In genomic region chr3:149326664-149327063, GRCm38 (mm10) we compare ENCODE assay signal across 9 mouse cellular contexts.
DNase-seq lines count a peak whose midpoint lies in the region; ATAC-seq and TF ChIP-seq lines count a peak whose summit lies in the region.
"Had no signal": no experiment of that assay in that cellular context is flagged by ENCODE, and none has a peak within 500 bp of the region (broad histone marks: within the 10 kb centered on the region; RNA-seq: fewer than 3 reads in every experiment).

No protein-coding gene starts in this region.

- H3K4me1 ChIP-seq in heart, embryonic 14.5 days (ENCODE audit: control insufficient read depth in 2 of 2, insufficient read depth in 2 of 2, low read length in 2 of 2) = peaks cover 3 to 4% of the 10 kb centered on the region in 2 experiments; a peak in 1 of 4 replicates
- no peaks in the 10 kb centered on the region; the same call in 1 of the 2 replicates for H3K4me1 ChIP-seq in lung, postnatal 0 days (ENCODE audit: insufficient read depth, low read depth, low read length)

- H3K36me3 ChIP-seq in heart, embryonic 14.5 days (ENCODE audit: control insufficient read depth, insufficient read depth, low read length) = no peaks in the 10 kb centered on the region
- no peaks in the 10 kb centered on the region for H3K36me3 ChIP-seq in lung, postnatal 0 days (ENCODE audit: insufficient read depth, low read length)
- H3K36me3 ChIP-seq: embryonic facial prominence, embryonic 13.5 days had no signal

- peak; percentile 37 for DNase-seq in thymus, postnatal 0 days (ENCODE audit: low spot score)
- DNase-seq in thymus, postnatal 4 days = no peak
- peak; percentile 92 for DNase-seq in lung, postnatal 0 days (ENCODE audit: low spot score)
- DNase-seq in frontal cortex, postnatal 14 days (ENCODE audit: low spot score in 2 of 2) = no peak
- DNase-seq in embryo, embryonic 10.5 days (ENCODE audit: low spot score) = no peak
- no peak for DNase-seq in urinary bladder, postnatal 25 days (ENCODE audit: low spot score)

- H3K27ac ChIP-seq in heart, embryonic 14.5 days (replicated peaks in 1 of 2; ENCODE audit: control insufficient read depth in 1 of 2, insufficient read depth in 1 of 2, low read depth in 2 of 2, low read length in 2 of 2) = 0 out of 4 replicates have a peak overlapping the region, but pooled peaks of 1 of the 2 experiments have one; percentile 49
- no peak overlapping the region for H3K27ac ChIP-seq in lung, postnatal 0 days (ENCODE audit: low read length)
- H3K27ac ChIP-seq: embryonic facial prominence, embryonic 13.5 days had no signal

- no peaks in the 10 kb centered on the region for H3K27me3 ChIP-seq in heart, embryonic 14.5 days (ENCODE audit: control insufficient read depth, insufficient read depth, low read length)
- no peaks in the 10 kb centered on the region for H3K27me3 ChIP-seq in lung, postnatal 0 days (replicated peaks; ENCODE audit: insufficient read depth, low read length)
- H3K27me3 ChIP-seq: embryonic facial prominence, embryonic 13.5 days had no signal

- peak; percentile 20 for TF ChIP-seq CTCF in lung, postnatal 0 days (IDR thresholded peaks at IDR 0.05)

- no peak overlapping the region for H3K4me2 ChIP-seq in heart, embryonic 14.5 days (ENCODE audit: low read length)
- H3K4me2 ChIP-seq in lung, postnatal 0 days (replicated peaks; ENCODE audit: low read depth, low read length) = no peak overlapping the region
- H3K4me2 ChIP-seq: embryonic facial prominence, embryonic 13.5 days; midbrain, embryonic 11.5 days had no signal

- no peak overlapping the region for H3K9ac ChIP-seq in heart, embryonic 14.5 days (ENCODE audit: low read length)
- H3K9ac ChIP-seq in lung, postnatal 0 days (replicated peaks; ENCODE audit: low read depth) = no peak overlapping the region
- H3K9ac ChIP-seq: embryonic facial prominence, embryonic 13.5 days had no signal

- no peak overlapping the region for H3K4me3 ChIP-seq in heart, embryonic 14.5 days (ENCODE audit: control insufficient read depth in 1 of 2, insufficient read depth in 1 of 2, low read depth in 1 of 2, low read length in 2 of 2)
- H3K4me3 ChIP-seq in lung, postnatal 0 days (ENCODE audit: low read depth, low read length) = no peak overlapping the region
- H3K4me3 ChIP-seq: embryonic facial prominence, embryonic 13.5 days had no signal

- ATAC-seq in heart, embryonic 14.5 days (ENCODE audit: insufficient number of reproducible peaks, insufficient read depth, low FRiP score, low read depth) = peak; percentile 68; the same call in 1 of the 2 replicates
- peak; percentile 85 for ATAC-seq in lung, postnatal 0 days

- H3K9me3 ChIP-seq in heart, embryonic 14.5 days (ENCODE audit: control insufficient read depth, low read length) = no peaks in the 10 kb centered on the region
- no peaks in the 10 kb centered on the region for H3K9me3 ChIP-seq in lung, postnatal 0 days (ENCODE audit: low read length)
- H3K9me3 ChIP-seq: embryonic facial prominence, embryonic 13.5 days had no signal

- 51% methylated on average over 5 of the region's 5 CpGs for WGBS in heart, embryonic 14.5 days
- 24% methylated on average over 5 of the region's 5 CpGs for WGBS in lung, postnatal 0 days

- peak; percentile 95 for TF ChIP-seq EP300 in lung, postnatal 0 days (IDR thresholded peaks at IDR 0.05)

Comparison
In these comparisons a context has a peak if more than half of its experiments do, and no peak if none do; other contexts are left out.
1. DNase-seq: peak in thymus, postnatal 0 days (single experiment) and lung, postnatal 0 days (single experiment); none in thymus, postnatal 4 days (single experiment), frontal cortex, postnatal 14 days (0 of 2), embryo, embryonic 10.5 days (single experiment) and urinary bladder, postnatal 25 days (single experiment).